Mouse (Mus musculus) liver, embryonic 14.5 days (tissue): ENCODE measurements around the gene Stard3.

Experiments used
- CTCF ChIP-seq: IDR thresholded peaks from 2 replicates; pipeline ENCODE4 v1.5.1; 2016; ENCODE audit warnings: antibody characterized with exemption, low read depth, control low read depth
- EP300 ChIP-seq: IDR thresholded peaks from 2 replicates; pipeline ENCODE4 v1.6.1; 2016; ENCODE audit warnings: antibody characterized with exemption, low read depth

DNA sequence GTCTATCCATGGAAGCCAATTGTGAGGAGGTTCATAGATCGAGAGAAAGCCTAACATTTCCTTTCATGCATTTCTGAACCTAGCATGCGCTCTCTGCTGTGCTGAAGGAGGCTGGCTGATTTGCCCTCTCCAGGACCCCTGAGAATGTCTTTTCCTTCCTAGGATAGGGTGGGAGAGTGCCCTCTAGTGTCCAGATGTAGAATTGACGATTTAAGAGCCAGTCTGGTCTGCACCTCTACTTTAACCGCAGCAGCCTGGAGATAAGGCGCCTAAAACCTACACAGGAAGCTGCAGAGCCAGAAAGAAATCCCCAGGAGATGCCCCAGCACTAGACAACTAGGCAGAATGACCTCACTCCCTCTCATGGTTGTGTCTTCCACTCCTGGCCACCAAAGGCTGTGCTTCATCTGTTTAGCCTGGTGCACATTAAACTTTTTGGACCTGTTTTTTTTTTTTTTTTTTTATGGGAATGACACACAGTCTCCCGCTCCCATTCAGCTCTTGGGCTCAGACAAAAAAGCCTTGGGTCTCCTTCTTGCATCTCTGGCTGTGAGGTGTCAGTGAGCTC is 2.4 kb upstream of the Stard3 start:
- TF ChIP-seq EP300 (no peak), CTCF (peak; percentile 86)
